Mouse (Mus musculus) MEL (cell line): Measurements from ENCODE around the gene B430306N03Rik. TPM values are rescaled to one million over a fixed set of nuclear protein-coding genes. Genes with fewer than 3 reads are reported as not detected.

Experiments used
- DNase-seq: peaks from one replicate; pipeline ENCODE4 v3.0.0; 2011; ENCODE audit warnings: low read depth, low spot score
- H3K27ac ChIP-seq: 2 replicates; pipeline ENCODE4 v1.5.1; 2012; ENCODE audit warnings: low read depth, mild to moderate bottlenecking, control low read depth, low read length, moderate library complexity; ENCODE audit not compliant: control insufficient read depth
- H3K27me3 ChIP-seq, 2 experiments: fragments of 150-350 bp in 1 of 2; sonication (generic) in 1 of 2; 2 replicates each; pipeline ENCODE4 v1.6.1; 2012; ENCODE audit warnings: low read length in 2 of 2, mild to moderate bottlenecking in 2 of 2, improper control_type of control experiment in 1 of 2, moderate library complexity in 1 of 2; ENCODE audit not compliant: insufficient read depth in 2 of 2, control insufficient read depth in 1 of 2
- H3K36me3 ChIP-seq, 2 experiments: 2 replicates each; pipeline ENCODE4 v1.6.1; 2012 to 2014; ENCODE audit warnings: low read length in 2 of 2, improper control_type of control experiment in 1 of 2, inconsistent platforms in 1 of 2, mild to moderate bottlenecking in 1 of 2; ENCODE audit not compliant: insufficient read depth in 2 of 2, control insufficient read depth in 1 of 2
- H3K4me1 ChIP-seq, 2 experiments: fragments of 150-350 bp in 1 of 2; sonication (generic) in 1 of 2; 2 replicates each; pipeline ENCODE4 v1.6.1; 2012; ENCODE audit warnings: low read length in 2 of 2, improper control_type of control experiment in 1 of 2, mild to moderate bottlenecking in 1 of 2; ENCODE audit not compliant: insufficient read depth in 2 of 2, control insufficient read depth in 1 of 2
- H3K4me3 ChIP-seq, 2 experiments: fragments of 150-350 bp in 1 of 2; sonication (generic) in 1 of 2; 2 replicates each; pipeline ENCODE4 v1.5.1; 2012; ENCODE audit warnings: low read depth in 2 of 2, low read length in 2 of 2, mild to moderate bottlenecking in 2 of 2, moderate library complexity in 2 of 2, control low read depth in 1 of 2, improper control_type of control experiment in 1 of 2; ENCODE audit not compliant: control insufficient read depth in 1 of 2, insufficient read depth in 1 of 2
- H3K79me2 ChIP-seq: 2 replicates; pipeline ENCODE4 v1.6.1; 2012; ENCODE audit warnings: mild to moderate bottlenecking, low read length, moderate library complexity; ENCODE audit not compliant: control insufficient read depth, poor library complexity, insufficient read depth
- H3K9ac ChIP-seq: 2 replicates; pipeline ENCODE4 v1.6.1; 2012; ENCODE audit warnings: low read depth, mild to moderate bottlenecking, control low read depth, low read length, moderate library complexity; ENCODE audit not compliant: control insufficient read depth, poor library complexity, severe bottlenecking
- H3K9me3 ChIP-seq: fragments of 150-350 bp; sonication (generic); replicated peaks from 2 replicates; pipeline ENCODE4 v1.6.1; 2012; ENCODE audit warnings: mild to moderate bottlenecking, low read length, improper control_type of control experiment, moderate library complexity; ENCODE audit not compliant: insufficient read depth
- ELF1 ChIP-seq: IDR thresholded peaks from 2 replicates; pipeline ENCODE4 v1.6.1; 2014; ENCODE audit warnings: low read depth, mild to moderate bottlenecking, inconsistent platforms, low read length, improper control_type of control experiment, moderate library complexity
- EP300 ChIP-seq, 2 experiments: IDR thresholded peaks; 2 replicates each; pipeline ENCODE4 v1.6.1; 2011; ENCODE audit warnings: improper control_type of control experiment in 2 of 2, low read length in 2 of 2, low read depth in 1 of 2, mild to moderate bottlenecking in 1 of 2
- ETS1 ChIP-seq: IDR thresholded peaks from 2 replicates; pipeline ENCODE4 v1.6.1; 2012; ENCODE audit warnings: low read depth, mild to moderate bottlenecking, inconsistent platforms, low read length, improper control_type of control experiment, moderate library complexity
- GATA1 ChIP-seq: IDR thresholded peaks from 2 replicates; pipeline ENCODE4 v1.6.1; 2011; ENCODE audit warnings: low read depth, low read length, improper control_type of control experiment
- HCFC1 ChIP-seq: IDR thresholded peaks from 2 replicates; pipeline ENCODE4 v1.6.1; 2012; ENCODE audit warnings: low read depth, mild to moderate bottlenecking, inconsistent platforms, low read length, improper control_type of control experiment, moderate library complexity
- KAT2A ChIP-seq: conservative IDR thresholded peaks from 2 replicates; pipeline ENCODE4 v1.6.1; 2012; ENCODE audit warnings: low read depth, low read length, improper control_type of control experiment, inconsistent platforms
- MAFK ChIP-seq: IDR thresholded peaks from 2 replicates; pipeline ENCODE4 v1.6.1; 2011; ENCODE audit warnings: low read depth, mild to moderate bottlenecking, low read length, improper control_type of control experiment, borderline replicate concordance
- MAX ChIP-seq: IDR thresholded peaks from 2 replicates; pipeline ENCODE4 v1.6.1; 2011; ENCODE audit warnings: low read length, improper control_type of control experiment
- MYB ChIP-seq: IDR thresholded peaks from 2 replicates; pipeline ENCODE4 v1.6.1; 2011; ENCODE audit warnings: mild to moderate bottlenecking, low read depth, low read length, improper control_type of control experiment
- MYC ChIP-seq: IDR thresholded peaks from 2 replicates; pipeline ENCODE4 v1.6.1; 2011; ENCODE audit warnings: low read depth, mild to moderate bottlenecking, low read length, improper control_type of control experiment, moderate library complexity
- NRF1 ChIP-seq: IDR thresholded peaks from 2 replicates; pipeline ENCODE4 v1.6.1; 2014; ENCODE audit warnings: low read depth, mild to moderate bottlenecking, inconsistent platforms, low read length, improper control_type of control experiment, moderate library complexity; ENCODE audit not compliant: poor library complexity, insufficient read depth, severe bottlenecking
- RCOR1 ChIP-seq: IDR thresholded peaks from 2 replicates; pipeline ENCODE4 v1.6.1; 2012; ENCODE audit warnings: low read depth, mild to moderate bottlenecking, inconsistent platforms, low read length, improper control_type of control experiment
- SIN3A ChIP-seq: IDR thresholded peaks from 2 replicates; pipeline ENCODE4 v1.6.1; 2012; ENCODE audit warnings: low read length, improper control_type of control experiment, inconsistent platforms
- SMC3 ChIP-seq: IDR thresholded peaks from 2 replicates; pipeline ENCODE4 v1.6.1; 2011; ENCODE audit warnings: low read depth, low read length, improper control_type of control experiment
- TAL1 ChIP-seq: IDR thresholded peaks from 2 replicates; pipeline ENCODE4 v1.6.1; 2012; ENCODE audit warnings: mild to moderate bottlenecking, inconsistent platforms, low read length, moderate library complexity, mixed read lengths
- TBP ChIP-seq: IDR thresholded peaks from 2 replicates; pipeline ENCODE4 v1.8.0; 2011; ENCODE audit warnings: low read depth, low read length, improper control_type of control experiment
- TCF12 ChIP-seq: IDR thresholded peaks from 2 replicates; pipeline ENCODE4 v1.6.1; 2014; ENCODE audit warnings: low read depth, mild to moderate bottlenecking, inconsistent platforms, low read length, improper control_type of control experiment, moderate library complexity
- USF1 ChIP-seq: IDR thresholded peaks from 2 replicates; pipeline ENCODE4 v1.6.1; 2014; ENCODE audit warnings: low read depth, mild to moderate bottlenecking, inconsistent platforms, low read length, improper control_type of control experiment, moderate library complexity
- USF2 ChIP-seq, 2 experiments: IDR thresholded peaks; 2 replicates each; pipeline ENCODE4 v1.6.1; 2011 to 2012; ENCODE audit warnings: improper control_type of control experiment in 2 of 2, low read length in 2 of 2, borderline replicate concordance in 1 of 2, inconsistent platforms in 1 of 2, low read depth in 1 of 2, mild to moderate bottlenecking in 1 of 2; ENCODE audit not compliant: insufficient read depth in 1 of 2
- ZC3H11A ChIP-seq: IDR thresholded peaks from 2 replicates; pipeline ENCODE4 v1.6.1; 2012; ENCODE audit warnings: low read depth, mild to moderate bottlenecking, inconsistent platforms, low read length, improper control_type of control experiment
- ZKSCAN1 ChIP-seq: IDR thresholded peaks from 2 replicates; pipeline ENCODE4 v1.6.1; 2012; ENCODE audit warnings: low read depth, mild to moderate bottlenecking, inconsistent platforms, low read length, improper control_type of control experiment, moderate library complexity
- ZMIZ1 ChIP-seq: IDR thresholded peaks from 2 replicates; pipeline ENCODE4 v1.6.1; 2012; ENCODE audit warnings: low read depth, mild to moderate bottlenecking, inconsistent platforms, low read length, improper control_type of control experiment, moderate library complexity
- polyA plus RNA-seq, 2 experiments: library from polyadenylated mRNA; stranded (reverse) in 1 of 2; unstranded in 1 of 2; fragments of >175 nt in 1 of 2; fragments of >200 nt in 1 of 2; gene quantifications; 2 replicates each; pipeline versions ENCODE4 v1.2.1 to v1.2.4; 2012; ENCODE audit warnings: low replicate concordance in 2 of 2, low read depth in 1 of 2; ENCODE audit not compliant: insufficient read length in 2 of 2, insufficient read depth in 1 of 2, missing spikeins in 1 of 2
- total RNA-seq: library from RNA; depleted of rRNA; stranded (reverse); fragments of 300-350 nt; gene quantifications from 2 replicates; pipeline ENCODE4 v1.2.3, GENCODE M21; 2012

B430306N03Rik gene
- total and polyA plus RNA-seq, 3 experiments: 0.19 to 0.68 TPM; not detected in 1

DNA sequence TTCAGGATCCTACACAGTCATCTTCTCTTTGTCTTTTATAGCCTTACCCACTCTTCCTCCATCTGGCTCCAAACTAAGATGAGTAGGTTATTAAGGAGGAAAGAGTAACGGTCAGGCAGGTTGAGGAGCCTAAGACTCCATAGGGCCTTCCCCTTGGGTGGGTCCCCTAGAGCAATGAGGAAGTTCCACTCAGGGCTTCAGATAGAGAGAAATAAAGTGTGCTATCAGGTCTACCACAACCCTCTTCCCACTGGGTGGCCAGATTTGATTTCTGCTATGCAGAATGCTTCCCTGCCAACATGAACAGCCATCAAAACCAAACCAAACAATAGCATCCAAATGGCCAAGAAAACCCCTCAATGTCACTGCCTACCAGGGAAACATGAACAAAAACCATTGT is 48.4 kb upstream of the B430306N03Rik start:
- no peak overlapping the region; the same call in 1 of the 2 replicates for H3K9ac ChIP-seq
- DNase-seq: peak; percentile 85
- peak overlapping the region; percentile 32 for H3K27ac ChIP-seq
- H3K4me3 ChIP-seq: no peak overlapping the region
- H3K27me3 ChIP-seq: no peaks in the 10 kb centered on the region
- no peaks in the 10 kb centered on the region for H3K79me2 ChIP-seq
- H3K36me3 ChIP-seq: peaks cover 0 to 51% of the 10 kb centered on the region in 2 experiments; a peak in 2 of 4 replicates
- TF ChIP-seq MAX: no peak
- peak; percentile 99 for TF ChIP-seq RCOR1
- TF ChIP-seq KAT2A: no peak
- TF ChIP-seq MAFK: peak; percentile 37; the same call in 1 of the 2 replicates
- peak; percentile 58; the same call in 1 of the 2 replicates for TF ChIP-seq SIN3A
- TF ChIP-seq GATA1: peak; percentile 97
- peak; percentile 72; the same call in 1 of the 2 replicates for TF ChIP-seq ETS1
- TF ChIP-seq MYC: 0 out of 2 replicates have a peak, but pooled peaks have one; percentile 52
- TF ChIP-seq ELF1: 0 out of 2 replicates have a peak, but pooled peaks have one; percentile 43
- peak; percentile 89 for TF ChIP-seq TAL1
- TF ChIP-seq HCFC1: 0 out of 2 replicates have a peak, but pooled peaks have one; percentile 16
- peak; percentile 94 to 96 for TF ChIP-seq EP300 (IDR thresholded peaks at IDR 0.05; ENCODE audit: low read depth in 1 of 2, low read length in 2 of 2)
- peak; percentile 57; the same call in 1 of the 2 replicates for TF ChIP-seq MYB
- TF ChIP-seq TCF12: peak; percentile 96
- TF ChIP-seq ZMIZ1: no peak
- H3K9me3 ChIP-seq: no peaks in the 10 kb centered on the region
- peaks cover 0 to 46% of the 10 kb centered on the region in 2 experiments; a peak in 3 of 4 replicates for H3K4me1 ChIP-seq

DNA sequence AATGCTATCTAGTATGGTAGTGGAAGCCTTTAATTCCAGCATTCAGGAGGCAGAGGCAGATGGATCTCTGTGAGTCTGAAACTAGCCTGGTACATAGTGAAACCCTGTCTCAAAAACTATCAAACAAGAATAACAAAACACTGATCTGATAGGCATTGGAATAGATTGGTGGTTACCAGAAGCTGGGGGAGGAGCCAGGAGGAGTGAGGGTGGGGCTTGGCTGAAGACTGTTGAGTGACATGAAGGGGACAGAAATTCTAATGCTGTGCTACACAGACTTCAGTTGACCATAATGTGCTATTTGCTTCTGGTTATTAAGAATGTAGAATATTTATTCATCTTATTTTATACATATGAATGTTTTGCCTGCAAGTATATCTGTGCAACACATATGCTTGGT is 47.7 kb upstream of the B430306N03Rik start:
- no peak for TF ChIP-seq NRF1
- no peak for TF ChIP-seq HCFC1
- TF ChIP-seq SMC3: no peak
- no peak for TF ChIP-seq ZC3H11A
- no peak for TF ChIP-seq USF1
- no peak for TF ChIP-seq TBP
- no peak for TF ChIP-seq USF2 (IDR thresholded peaks at IDR 0.05; ENCODE audit: borderline replicate concordance in 1 of 2, insufficient read depth in 1 of 2, low read depth in 1 of 2, low read length in 2 of 2)
- no peak for TF ChIP-seq ZKSCAN1
- Histone ChIP-seq H3K4me3 (no peak overlapping the region), H3K27me3 (no peaks in the 10 kb centered on the region), H3K9me3 (no peaks in the 10 kb centered on the region), H3K27ac (no peak overlapping the region), H3K9ac (no peak overlapping the region), H3K4me1 (peaks cover 3 to 52% of the 10 kb centered on the region in 2 experiments), H3K79me2 (no peaks in the 10 kb centered on the region), H3K36me3 (peaks cover 0 to 57% of the 10 kb centered on the region in 2 experiments; a peak in 2 of 4 replicates)
- DNase-seq: peak; percentile 27
